Mouse (Mus musculus): Measurements from ENCODE around the gene Armc2.

- no peak for TF ChIP-seq POLR2A (IDR thresholded peaks at IDR 0.05; ENCODE audit: insufficient read depth, low read length)
- no peak for TF ChIP-seq CTCF (IDR thresholded peaks at IDR 0.05; ENCODE audit: low read depth, low read length)
- no peak for TF ChIP-seq EP300 (IDR thresholded peaks at IDR 0.05; ENCODE audit: insufficient read depth, low read depth, low read length)
These were observed 30.4 kb upstream of the Armc2 start for GRCm38 (mm10) chr10:42048648-42049047.
